Mouse (Mus musculus): ENCODE measurements around the gene Imp4. TPM values are rescaled to one million over a fixed set of nuclear protein-coding genes. Genes with fewer than 3 reads are reported as not detected.
A peak's percentile ranks its signal among the peaks of the same experiment; 100 is the strongest.

Imp4 gene
- polyA plus RNA-seq, 1 experiment from 2014 or later: 93.4 TPM

GRCm38 (mm10) chr1:34465445-34465844 lies 25.8 kb downstream of the Imp4 start:
- H3K4me3 ChIP-seq (ENCODE audit: low read depth, low read length): no peak overlapping the region
- H3K9me3 ChIP-seq (replicated peaks; ENCODE audit: control insufficient read depth, low read length): no peaks in the 10 kb centered on the region
- 81% methylated on average over 6 of the region's 6 CpGs for WGBS
- no peak for ATAC-seq (replicated peaks; ENCODE audit: insufficient number of reproducible peaks, low FRiP score, low TSS enrichment, low read depth)
- no peaks in the 10 kb centered on the region for H3K4me1 ChIP-seq (ENCODE audit: control insufficient read depth, insufficient read depth, low read length)
- no peaks in the 10 kb centered on the region; the same call in 1 of the 2 replicates for H3K27me3 ChIP-seq (ENCODE audit: control insufficient read depth, insufficient read depth, low read length)
- no peak overlapping the region for H3K4me2 ChIP-seq (ENCODE audit: low read depth, low read length)
- H3K27ac ChIP-seq (replicated peaks; ENCODE audit: low read depth, low read length): no peak overlapping the region
- H3K9ac ChIP-seq (replicated peaks; ENCODE audit: low read length): no peak overlapping the region
- no peak for DNase-seq (ENCODE audit: low spot score)
- H3K36me3 ChIP-seq (replicated peaks; ENCODE audit: control insufficient read depth, insufficient read depth, low read depth, low read length): no peaks in the 10 kb centered on the region

- H3K4me2 ChIP-seq (ENCODE audit: low read depth, low read length): no peak overlapping the region
- no peak overlapping the region for H3K9ac ChIP-seq (replicated peaks; ENCODE audit: low read length)
- 53% methylated on average over 3 of the region's 3 CpGs for WGBS
- H3K9me3 ChIP-seq (replicated peaks; ENCODE audit: control insufficient read depth, low read length): no peaks in the 10 kb centered on the region
- DNase-seq (ENCODE audit: low spot score): no peak
- H3K36me3 ChIP-seq (replicated peaks; ENCODE audit: control insufficient read depth, insufficient read depth, low read depth, low read length): no peaks in the 10 kb centered on the region
- H3K4me3 ChIP-seq (ENCODE audit: low read depth, low read length): no peak overlapping the region
- no peaks in the 10 kb centered on the region for H3K4me1 ChIP-seq (ENCODE audit: control insufficient read depth, insufficient read depth, low read length)
- no peak overlapping the region for H3K27ac ChIP-seq (replicated peaks; ENCODE audit: low read depth, low read length)
- no peak for ATAC-seq (replicated peaks; ENCODE audit: insufficient number of reproducible peaks, low FRiP score, low TSS enrichment, low read depth)
- peaks cover 4% of the 10 kb centered on the region; the same call in 1 of the 2 replicates for H3K27me3 ChIP-seq (ENCODE audit: control insufficient read depth, insufficient read depth, low read length)
Observed at GRCm38 (mm10) chr1:34468051-34468450, 28.4 kb downstream of the Imp4 start.

GRCm38 (mm10) chr1:34468500-34468899 lies 28.8 kb downstream of the Imp4 start:
- Histone ChIP-seq H3K9ac (replicated peaks; ENCODE audit: low read length) (no peak overlapping the region), H3K9me3 (replicated peaks; ENCODE audit: control insufficient read depth, low read length) (no peaks in the 10 kb centered on the region), H3K4me3 (ENCODE audit: low read depth, low read length) (no peak overlapping the region), H3K4me2 (ENCODE audit: low read depth, low read length) (no peak overlapping the region), H3K4me1 (ENCODE audit: control insufficient read depth, insufficient read depth, low read length) (no peaks in the 10 kb centered on the region), H3K27ac (replicated peaks; ENCODE audit: low read depth, low read length) (no peak overlapping the region), H3K27me3 (ENCODE audit: control insufficient read depth, insufficient read depth, low read length) (peaks cover 4% of the 10 kb centered on the region; the same call in 1 of the 2 replicates), H3K36me3 (replicated peaks; ENCODE audit: control insufficient read depth, insufficient read depth, low read depth, low read length) (no peaks in the 10 kb centered on the region)
- DNase-seq (ENCODE audit: low spot score): no peak
- ATAC-seq (replicated peaks; ENCODE audit: insufficient number of reproducible peaks, low FRiP score, low TSS enrichment, low read depth): no peak
- WGBS: 74% methylated on average over 4 of the region's 4 CpGs

- Histone ChIP-seq H3K36me3 (replicated peaks; ENCODE audit: control insufficient read depth, insufficient read depth, low read depth, low read length) (no peaks in the 10 kb centered on the region), H3K4me1 (ENCODE audit: control insufficient read depth, insufficient read depth, low read length) (no peaks in the 10 kb centered on the region), H3K4me2 (ENCODE audit: low read depth, low read length) (no peak overlapping the region), H3K4me3 (ENCODE audit: low read depth, low read length) (no peak overlapping the region), H3K9ac (replicated peaks; ENCODE audit: low read length) (no peak overlapping the region), H3K9me3 (replicated peaks; ENCODE audit: control insufficient read depth, low read length) (no peaks in the 10 kb centered on the region), H3K27ac (replicated peaks; ENCODE audit: low read depth, low read length) (no peak overlapping the region), H3K27me3 (ENCODE audit: control insufficient read depth, insufficient read depth, low read length) (peaks cover 4% of the 10 kb centered on the region; the same call in 1 of the 2 replicates)
- ATAC-seq (replicated peaks; ENCODE audit: insufficient number of reproducible peaks, low FRiP score, low TSS enrichment, low read depth) (no peak), DNase-seq (ENCODE audit: low spot score) (no peak)
- 67% methylated on average over 5 of the region's 5 CpGs for WGBS
Observed at GRCm38 (mm10) chr1:34469801-34470200, 30.1 kb downstream of the Imp4 start.

GRCm38 (mm10) chr1:34472427-34473300 lies 33.0 kb downstream of the Imp4 start:
- no peaks in the 10 kb centered on the region for H3K9me3 ChIP-seq (replicated peaks; ENCODE audit: control insufficient read depth, low read length)
- peak overlapping the region; percentile 48 for H3K4me3 ChIP-seq (ENCODE audit: low read depth, low read length)
- peak; percentile 72 for ATAC-seq (replicated peaks; ENCODE audit: insufficient number of reproducible peaks, low FRiP score, low TSS enrichment, low read depth)
- peak overlapping the region; percentile 95 for H3K4me2 ChIP-seq (ENCODE audit: low read depth, low read length)
- peaks cover 4% of the 10 kb centered on the region; the same call in 1 of the 2 replicates for H3K27me3 ChIP-seq (ENCODE audit: control insufficient read depth, insufficient read depth, low read length)
- H3K4me1 ChIP-seq (ENCODE audit: control insufficient read depth, insufficient read depth, low read length): no peaks in the 10 kb centered on the region
- whole genome bisulfite sequencing: under 1% methylated on average over 43 of the region's 43 CpGs
- H3K27ac ChIP-seq (replicated peaks; ENCODE audit: low read depth, low read length): no peak overlapping the region
- no peaks in the 10 kb centered on the region for H3K36me3 ChIP-seq (replicated peaks; ENCODE audit: control insufficient read depth, insufficient read depth, low read depth, low read length)
- peak overlapping the region; percentile 59 for H3K9ac ChIP-seq (replicated peaks; ENCODE audit: low read length)
- DNase-seq (ENCODE audit: low spot score): peak; percentile 67

- no peaks in the 10 kb centered on the region for H3K9me3 ChIP-seq (replicated peaks; ENCODE audit: control insufficient read depth, low read length)
- no peaks in the 10 kb centered on the region for H3K27me3 ChIP-seq (ENCODE audit: control insufficient read depth, insufficient read depth, low read length)
- H3K4me1 ChIP-seq (ENCODE audit: control insufficient read depth, insufficient read depth, low read length): no peaks in the 10 kb centered on the region
- H3K36me3 ChIP-seq (replicated peaks; ENCODE audit: control insufficient read depth, insufficient read depth, low read depth, low read length): no peaks in the 10 kb centered on the region
- no peak overlapping the region for H3K4me3 ChIP-seq (ENCODE audit: low read depth, low read length)
- no peak for ATAC-seq (replicated peaks; ENCODE audit: insufficient number of reproducible peaks, low FRiP score, low TSS enrichment, low read depth)
- H3K9ac ChIP-seq (replicated peaks; ENCODE audit: low read length): no peak overlapping the region
- H3K4me2 ChIP-seq (ENCODE audit: low read depth, low read length): no peak overlapping the region; the same call in 1 of the 2 replicates
- H3K27ac ChIP-seq (replicated peaks; ENCODE audit: low read depth, low read length): no peak overlapping the region
- DNase-seq (ENCODE audit: low spot score): peak; percentile 43
- 52% methylated on average over 11 of the region's 11 CpGs for WGBS
Observed at GRCm38 (mm10) chr1:34478891-34479655, 39.4 kb downstream of the Imp4 start.

GRCm38 (mm10) chr1:34480801-34481200 lies 41.1 kb downstream of the Imp4 start:
- Histone ChIP-seq H3K9me3 (replicated peaks; ENCODE audit: control insufficient read depth, low read length) (no peaks in the 10 kb centered on the region), H3K27me3 (ENCODE audit: control insufficient read depth, insufficient read depth, low read length) (no peaks in the 10 kb centered on the region), H3K27ac (replicated peaks; ENCODE audit: low read depth, low read length) (no peak overlapping the region), H3K4me2 (ENCODE audit: low read depth, low read length) (no peak overlapping the region), H3K36me3 (replicated peaks; ENCODE audit: control insufficient read depth, insufficient read depth, low read depth, low read length) (no peaks in the 10 kb centered on the region), H3K4me1 (ENCODE audit: control insufficient read depth, insufficient read depth, low read length) (no peaks in the 10 kb centered on the region), H3K4me3 (ENCODE audit: low read depth, low read length) (no peak overlapping the region), H3K9ac (replicated peaks; ENCODE audit: low read length) (no peak overlapping the region)
- no peak for DNase-seq (ENCODE audit: low spot score)
- no peak for ATAC-seq (replicated peaks; ENCODE audit: insufficient number of reproducible peaks, low FRiP score, low TSS enrichment, low read depth)
- WGBS: 78% methylated on average over 5 of the region's 5 CpGs
